Mouse (Mus musculus): ENCODE data around the gene Emc3.

Gene Emc3

DNA sequence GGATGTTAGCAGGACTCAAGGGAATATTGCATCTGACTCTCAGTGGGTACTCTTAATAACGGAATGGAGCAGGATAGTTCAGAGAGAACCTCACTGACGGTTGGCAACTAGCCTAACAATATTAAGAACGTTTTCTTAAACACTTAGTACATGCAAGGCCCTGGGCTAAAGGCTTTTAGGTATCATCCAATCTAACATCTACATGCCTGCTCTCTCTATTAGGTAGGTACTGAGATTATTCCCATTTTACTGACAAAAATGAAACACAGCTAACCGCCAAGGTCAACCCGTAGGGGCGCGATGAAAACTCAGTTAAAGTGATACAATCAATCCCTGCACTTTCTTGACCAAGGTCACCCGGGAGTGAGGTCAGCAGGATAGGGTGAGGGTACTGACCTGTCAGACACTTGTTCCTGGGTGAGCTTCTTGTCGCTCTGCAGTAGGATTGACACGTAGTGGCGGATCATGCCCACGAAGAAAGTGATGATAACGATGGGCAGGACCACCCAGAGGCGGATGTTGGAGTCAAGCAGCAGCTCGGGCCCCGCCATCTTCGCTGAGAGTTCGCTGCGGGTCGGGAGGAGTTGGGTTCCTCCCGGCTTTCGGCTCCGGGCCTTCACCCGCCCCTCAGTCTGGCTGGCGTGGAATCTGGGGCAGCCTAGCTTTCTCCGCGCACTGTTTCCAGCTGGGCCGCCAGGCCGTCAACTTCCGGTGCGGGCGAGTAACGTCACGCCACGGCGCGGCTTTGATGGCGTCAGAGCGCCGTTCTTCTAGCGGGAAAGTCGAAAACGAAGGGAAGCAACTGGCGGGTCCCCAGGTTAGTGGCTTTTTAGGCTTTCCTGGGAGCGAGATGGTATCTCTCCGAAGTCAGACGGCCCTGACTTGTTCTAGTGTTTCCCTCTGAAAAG is at the start of gene Emc3, which contains the start of gene Fancd2:
TSS of gene Emc3 (minus strand) at position 721 of the 908 bp plus-strand sequence.
TSS of gene Fancd2 (plus strand) at position 751 of the 908 bp plus-strand sequence.
- DNase-seq, result peak; percentile 97

DNA sequence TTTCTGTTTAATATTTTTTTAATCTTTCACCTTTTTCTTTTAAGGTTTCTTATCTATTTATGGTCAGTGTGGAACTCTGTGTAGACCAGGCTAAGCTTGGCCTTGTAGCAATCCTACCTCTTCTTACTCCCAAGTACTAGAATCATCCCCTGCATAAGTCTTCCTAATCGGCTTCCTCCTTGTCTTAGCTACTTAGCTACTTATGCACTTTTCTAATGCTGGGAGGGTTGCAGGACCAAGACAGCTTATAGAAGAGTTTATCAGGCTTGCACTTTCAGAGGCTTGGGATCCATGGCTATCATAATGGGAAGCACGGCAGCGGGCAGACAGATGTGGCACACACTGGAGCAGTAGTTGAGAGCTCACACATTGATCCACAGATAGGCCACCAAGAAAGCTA is 47.9 kb upstream of the Emc3 start:
- DNase-seq, result no peak

DNA sequence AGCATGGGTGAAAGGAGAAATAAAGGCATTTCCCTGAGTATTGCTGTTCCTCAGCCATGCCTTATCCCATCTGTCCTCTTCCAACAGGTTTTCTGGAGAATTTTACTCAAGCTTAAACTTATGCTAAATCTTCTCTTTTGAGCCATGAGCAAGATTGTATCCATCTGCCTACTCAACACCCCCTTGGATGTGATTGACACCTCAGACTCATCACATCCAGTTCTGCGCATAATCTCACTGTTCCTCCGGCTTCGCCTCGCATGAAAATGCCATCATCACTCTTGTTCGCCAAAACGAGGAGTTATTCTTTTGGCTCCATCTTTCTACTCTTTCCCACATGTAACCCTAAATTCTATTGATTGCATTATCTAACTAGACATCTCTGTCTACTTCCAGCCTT is 44.6 kb upstream of the Emc3 start:
- DNase-seq, result no peak

DNA sequence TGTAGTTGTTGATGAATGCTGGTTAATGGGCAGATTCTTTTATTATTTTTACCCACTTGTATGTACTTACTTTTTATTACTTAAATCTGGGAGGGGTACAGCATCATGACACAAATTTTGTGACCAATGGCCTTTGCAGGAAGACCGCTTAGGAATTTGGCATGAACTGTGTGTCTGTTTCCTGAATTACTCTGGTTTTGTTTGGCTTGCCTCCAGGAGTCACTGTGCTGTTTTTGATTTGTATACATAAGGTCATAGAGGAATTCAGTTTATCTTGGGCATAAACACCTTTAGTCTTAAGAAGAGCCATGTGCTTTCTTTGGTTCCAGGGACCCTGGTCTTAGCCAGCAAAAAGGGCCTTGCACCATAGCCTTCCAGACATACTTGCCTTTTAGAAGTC is 33.1 kb upstream of the Emc3 start:
- no peak for DNase-seq

DNA sequence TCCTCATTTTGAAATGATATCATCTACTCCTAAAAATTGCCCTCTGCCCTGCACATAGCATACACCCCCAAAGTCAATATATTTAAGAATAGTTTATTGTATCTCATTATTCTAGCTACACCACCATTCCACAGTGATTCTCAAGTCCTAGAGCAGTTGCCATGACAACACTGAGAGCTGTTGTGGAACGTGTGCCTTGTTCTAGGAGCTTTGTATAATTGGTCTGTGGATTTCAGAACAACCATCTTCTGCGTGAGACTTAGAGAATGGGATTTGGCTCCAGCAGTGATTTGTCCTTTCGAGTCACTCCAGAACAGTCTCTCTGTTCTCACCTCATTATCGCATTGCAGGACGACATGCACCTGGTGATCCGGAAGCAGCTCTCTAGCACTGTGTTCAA is 28.3 kb upstream of the Emc3 start:
- DNase-seq, result no peak

DNA sequence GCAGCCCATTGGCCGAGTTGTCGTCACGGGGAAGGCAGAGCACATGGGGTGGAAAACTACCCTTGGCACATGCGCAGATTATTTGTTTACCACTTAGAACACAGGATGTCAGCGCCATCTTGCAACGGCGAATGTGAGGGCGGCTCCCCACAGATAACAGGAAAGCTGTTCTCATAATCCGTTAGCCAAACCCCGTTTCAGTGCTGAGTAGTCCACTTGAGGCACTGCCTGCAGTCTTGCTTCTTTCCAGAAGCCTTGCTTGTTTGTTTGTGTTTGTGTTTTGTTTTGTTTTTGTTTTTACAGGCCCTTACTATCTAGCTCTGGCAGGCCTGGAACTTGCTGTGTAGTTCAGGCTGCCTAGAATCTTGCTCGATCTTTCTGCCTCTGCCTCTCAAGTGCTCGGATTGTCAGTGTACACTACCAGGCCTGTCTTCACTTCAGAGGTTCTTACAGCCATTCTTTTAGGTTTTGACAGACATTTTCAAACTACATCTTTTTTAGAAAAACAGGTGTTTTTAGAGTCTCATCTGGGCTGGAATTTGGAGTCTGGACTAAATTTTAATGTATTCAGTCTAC is 12.5 kb upstream of the Emc3 start:
- no peak for DNase-seq

DNA sequence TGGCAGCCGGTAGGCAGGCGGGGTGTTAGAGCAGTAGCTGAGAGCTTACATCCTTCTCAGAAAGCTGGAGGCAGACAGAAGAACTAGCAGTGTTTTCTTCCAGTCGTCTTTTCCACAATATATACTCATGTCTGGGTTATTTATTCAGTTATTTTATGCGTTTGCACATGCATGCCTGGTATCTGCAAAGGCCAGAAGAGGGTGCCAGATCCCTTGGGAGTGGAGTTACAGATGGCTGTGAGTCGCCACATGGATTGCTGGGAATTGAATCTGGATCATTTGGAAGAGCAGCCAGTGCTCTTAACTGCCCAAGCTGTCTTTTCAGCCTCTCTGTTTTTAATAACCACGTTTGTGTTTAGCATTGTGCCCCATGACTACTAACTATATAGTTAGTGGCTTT is 10.2 kb upstream of the Emc3 start:
- no peak for DNase-seq

DNA sequence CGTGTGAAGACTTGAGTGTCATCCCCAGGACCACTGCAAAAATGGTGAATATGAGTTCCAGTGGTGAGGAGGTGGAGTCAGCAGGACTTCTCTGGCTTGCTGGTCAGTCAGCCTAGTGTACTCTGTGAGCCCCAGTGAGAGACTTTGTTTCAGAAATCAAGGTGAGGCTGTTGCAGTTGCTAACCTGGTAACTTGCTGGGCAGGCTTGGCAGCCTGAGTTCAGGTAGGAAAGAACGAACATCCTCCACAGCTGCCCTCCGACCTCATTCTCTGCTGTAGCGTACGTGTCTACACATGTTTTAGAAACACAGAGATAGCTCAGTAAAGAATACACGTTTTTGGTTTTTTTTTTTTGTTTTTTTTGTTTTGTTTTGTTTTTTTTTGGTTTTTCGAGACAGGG is 3.4 kb upstream of the Emc3 start:
- DNase-seq, result no peak

DNA sequence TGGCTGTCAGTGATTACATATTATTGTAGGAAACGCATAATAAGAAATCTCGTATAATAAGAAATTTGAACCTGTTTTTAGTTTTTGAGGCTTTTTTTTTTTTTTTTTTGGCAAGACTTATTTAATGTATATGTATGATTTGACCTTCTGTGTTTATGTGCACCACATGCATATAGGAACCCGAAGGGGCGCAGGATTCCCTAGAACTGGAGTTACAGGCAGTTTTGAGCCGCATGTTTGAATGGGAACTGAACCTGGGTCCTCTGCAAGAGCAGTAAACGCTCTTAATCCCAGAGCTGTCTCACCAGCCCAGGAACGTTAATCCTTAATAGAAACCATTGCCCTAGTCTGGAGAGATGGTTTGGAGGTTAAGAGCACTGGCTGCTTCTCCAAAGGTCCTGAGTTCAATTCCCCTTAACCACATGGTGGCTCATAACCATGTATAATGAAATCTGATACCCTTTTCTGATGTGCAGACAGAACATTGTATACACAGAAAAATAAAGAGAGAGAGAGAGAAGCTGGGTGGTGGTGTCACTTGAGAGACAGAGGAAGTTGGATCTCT is 470 bp upstream of the Emc3 start:
- no peak for DNase-seq

DNA sequence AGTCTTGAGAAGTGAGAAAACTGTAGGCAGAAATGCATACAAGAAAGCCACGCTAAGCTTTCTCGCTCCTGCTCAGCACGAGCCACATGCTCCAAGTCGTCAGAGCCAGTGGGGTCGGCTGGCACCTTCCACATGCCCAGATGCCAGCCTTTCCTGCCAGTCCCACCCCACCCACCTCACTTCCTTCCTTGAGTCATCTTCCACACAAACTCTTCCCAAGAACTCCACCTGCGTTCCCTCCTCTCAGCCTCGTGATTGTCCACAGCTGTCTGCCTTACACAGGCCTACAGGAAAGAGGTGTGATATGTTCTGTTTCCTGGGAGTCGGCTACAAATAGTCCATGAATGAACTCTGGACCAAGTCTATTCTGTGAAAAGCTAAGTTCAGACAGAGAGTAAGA is 8.0 kb downstream of the Emc3 start:
- no peak for DNase-seq

DNA sequence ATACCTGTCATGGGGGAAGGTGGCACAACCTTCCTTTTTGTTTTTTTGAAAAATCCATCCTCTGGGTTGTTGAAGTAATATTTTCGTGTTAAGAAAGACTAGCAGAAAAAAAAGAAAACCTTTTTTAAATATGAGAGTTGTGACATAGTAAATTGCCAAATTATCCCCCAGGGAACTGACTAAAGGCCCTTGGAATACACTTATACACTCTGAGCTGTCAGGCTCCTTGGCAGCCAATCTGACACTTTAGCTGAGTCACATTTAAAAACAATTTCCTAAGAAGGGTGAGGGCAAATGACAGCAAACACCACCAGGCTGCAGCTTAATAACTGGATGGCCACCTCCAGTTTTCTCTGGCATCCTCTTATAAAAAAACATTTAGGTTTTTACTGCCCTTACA is 9.1 kb downstream of the Emc3 start:
- no peak for DNase-seq

DNA sequence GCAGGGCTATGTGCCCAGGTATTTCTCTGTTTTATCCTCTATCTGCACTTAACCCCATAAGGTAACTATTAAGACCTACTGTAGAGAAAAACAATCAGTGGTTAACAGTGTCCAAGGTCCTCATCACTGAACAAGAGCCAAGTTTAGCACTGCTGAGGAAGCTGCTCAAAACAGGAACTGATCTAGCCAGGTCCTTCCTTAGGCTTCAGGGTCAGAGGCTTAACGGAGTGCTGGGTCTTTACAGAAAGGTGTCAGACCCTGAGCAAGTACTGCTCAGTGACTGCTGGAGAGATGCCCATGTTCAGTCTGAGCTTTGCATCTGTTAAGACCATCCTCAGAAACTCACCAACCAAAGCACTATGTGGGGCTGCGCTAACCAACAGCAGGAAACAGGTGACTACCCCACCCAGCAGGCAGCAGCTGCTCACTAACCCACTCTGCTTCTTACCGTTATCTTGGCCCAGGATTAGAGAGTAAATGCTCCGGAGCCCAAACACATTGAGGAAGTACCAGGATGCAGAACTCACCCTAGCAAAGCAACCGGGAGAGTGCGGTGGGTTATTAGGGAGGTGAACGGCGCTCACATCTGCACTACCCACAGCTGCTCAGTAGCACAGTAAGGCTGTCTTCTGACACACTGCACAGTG is 13.9 kb downstream of the Emc3 start:
- no peak for DNase-seq

DNA sequence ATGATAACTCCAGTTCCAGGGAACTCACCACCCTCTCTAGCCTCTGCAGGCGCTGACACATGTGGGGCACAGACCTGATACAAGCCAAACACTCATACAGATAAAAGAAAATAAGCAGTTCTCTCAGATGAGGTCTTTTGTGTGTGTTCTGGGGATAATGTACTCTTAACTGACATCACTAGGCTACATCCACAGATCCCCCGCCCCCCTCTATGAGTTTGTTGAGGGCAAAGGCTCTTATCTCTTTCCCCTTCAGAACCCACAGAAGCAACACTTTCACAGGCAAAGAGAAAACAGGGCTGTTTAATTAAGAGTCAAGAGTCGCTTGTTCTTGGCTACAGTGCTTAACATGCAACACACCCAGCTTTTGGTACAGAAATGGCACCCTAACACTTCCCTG is 16.9 kb downstream of the Emc3 start:
- no peak for DNase-seq

DNA sequence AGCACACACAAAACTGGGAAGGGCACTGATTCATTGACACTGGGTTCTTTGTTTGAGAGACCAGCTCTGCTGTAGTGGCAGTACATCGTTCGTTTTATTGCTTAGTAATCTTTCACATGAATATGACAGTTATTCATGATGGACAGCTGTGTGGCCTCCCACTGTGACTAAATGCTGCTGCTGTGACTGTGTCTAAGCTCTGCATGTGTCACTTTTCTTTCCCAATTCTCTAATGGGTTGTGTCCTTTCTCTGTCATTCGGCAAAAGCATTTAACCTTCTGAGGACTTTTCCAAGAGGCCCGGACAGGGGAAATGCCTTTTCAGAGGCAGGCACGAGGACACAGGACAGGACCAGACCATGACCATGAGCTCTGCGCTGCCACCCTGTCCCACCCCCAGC is 17.5 kb downstream of the Emc3 start:
- no peak for DNase-seq

DNA sequence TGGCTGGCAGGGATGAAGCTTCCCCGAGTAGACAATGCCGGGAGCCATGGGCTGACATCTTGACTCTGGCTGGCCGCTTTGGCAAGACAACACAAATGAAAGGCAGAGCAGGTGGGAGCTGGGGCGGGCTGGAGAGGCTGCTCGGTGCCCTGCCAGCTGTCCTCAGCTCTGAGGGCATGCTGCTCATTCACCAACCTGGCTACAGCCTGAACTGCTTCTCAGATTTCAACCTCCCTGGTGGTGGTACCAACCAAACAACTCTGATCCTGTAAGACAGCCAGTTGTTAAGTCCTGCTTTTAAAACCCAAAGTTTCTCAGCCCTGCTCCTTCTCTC is 22.5 kb downstream of the Emc3 start:
- DNase-seq, result peak; percentile 75 to 84

DNA sequence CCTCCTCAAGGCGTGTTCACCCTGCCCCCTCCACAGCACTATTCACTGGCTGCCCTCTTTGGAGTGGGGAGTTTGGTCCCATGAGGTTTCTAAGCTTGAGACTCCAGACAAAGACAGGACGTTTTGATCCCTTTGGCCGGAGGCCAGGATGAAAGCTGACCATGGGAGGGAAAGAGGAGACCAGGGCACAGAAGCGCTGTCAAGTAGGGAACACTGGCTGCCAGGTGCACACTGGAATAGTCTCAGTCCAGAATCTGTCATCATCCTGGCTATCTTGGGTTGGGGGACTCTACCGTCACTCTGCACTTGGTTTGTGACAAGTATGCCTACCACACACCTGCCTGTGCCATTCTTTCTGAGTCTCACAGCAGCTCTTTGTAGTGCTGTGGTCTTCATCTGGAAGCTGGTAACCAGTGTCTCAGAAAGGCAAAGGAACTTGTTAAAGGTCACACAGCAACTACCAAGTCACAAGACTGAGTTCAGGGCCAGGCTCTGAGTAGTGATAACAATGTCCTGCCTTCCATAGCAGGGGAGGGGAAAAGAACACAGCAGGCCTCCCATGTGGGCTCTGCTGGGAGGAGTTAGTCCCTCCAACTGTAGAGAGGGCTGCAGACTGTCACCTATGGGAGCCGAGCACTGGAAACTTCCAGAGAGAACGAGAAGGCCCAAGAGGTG is 23.0 kb downstream of the Emc3 start:
- peak in 1 of 2 experiments; percentile 35 for DNase-seq

DNA sequence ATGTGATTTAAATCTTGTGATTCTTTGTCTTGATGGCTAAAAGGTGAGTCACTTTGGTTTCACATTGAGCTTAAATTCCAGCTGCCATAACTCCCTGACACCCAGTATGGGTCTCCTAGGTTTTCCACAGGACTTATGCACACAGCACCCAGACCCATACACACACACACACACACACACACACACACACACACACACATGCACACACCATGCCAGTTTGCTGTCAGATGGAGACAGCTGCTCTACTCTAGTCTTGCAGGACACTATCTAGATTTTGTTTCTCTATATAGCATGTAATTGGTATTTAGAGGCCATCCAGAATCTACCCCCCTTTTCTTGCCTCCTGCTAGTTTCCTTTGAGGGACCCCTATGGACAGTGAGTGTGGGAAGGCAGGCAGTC is 24.3 kb downstream of the Emc3 start:
- no peak for DNase-seq

DNA sequence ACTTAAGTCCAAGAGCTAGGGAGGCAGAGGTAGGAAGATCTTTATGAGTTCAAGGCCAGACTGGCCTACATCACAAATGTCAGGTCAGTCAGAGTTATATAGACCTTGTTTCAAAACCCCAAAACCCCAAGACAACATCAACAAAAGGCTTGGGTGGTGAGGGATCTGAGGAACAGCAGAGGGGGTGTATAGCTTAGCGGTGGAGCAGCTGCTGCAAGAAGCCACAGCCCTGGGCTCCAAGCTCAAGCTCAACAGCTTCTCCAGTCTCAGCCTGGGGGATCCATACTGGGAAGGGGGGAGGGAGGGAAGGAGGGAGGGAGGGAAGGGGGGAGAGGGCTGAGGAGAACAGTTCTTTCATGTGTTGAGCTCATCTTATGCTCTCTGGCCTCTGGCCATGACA is 25.8 kb downstream of the Emc3 start:
- no peak for DNase-seq

DNA sequence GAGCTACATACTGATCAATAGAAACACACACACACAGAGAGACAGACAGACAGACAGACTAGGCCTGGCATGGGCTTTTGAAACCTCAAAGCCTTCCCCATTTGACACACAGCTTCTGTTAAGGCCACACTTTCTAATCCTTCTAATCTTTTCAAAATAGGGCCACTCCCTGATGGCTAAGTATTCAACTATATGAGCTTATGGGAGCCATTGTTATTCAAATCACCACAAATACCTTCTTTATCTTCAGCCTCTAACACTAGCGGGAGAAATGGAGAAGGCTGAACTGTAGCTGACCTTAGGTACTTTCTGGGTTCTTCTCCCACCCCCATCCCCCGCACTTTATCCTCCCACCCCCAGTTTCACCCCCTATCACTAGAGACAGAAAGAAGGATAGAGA is 28.7 kb downstream of the Emc3 start:
- no peak for DNase-seq

DNA sequence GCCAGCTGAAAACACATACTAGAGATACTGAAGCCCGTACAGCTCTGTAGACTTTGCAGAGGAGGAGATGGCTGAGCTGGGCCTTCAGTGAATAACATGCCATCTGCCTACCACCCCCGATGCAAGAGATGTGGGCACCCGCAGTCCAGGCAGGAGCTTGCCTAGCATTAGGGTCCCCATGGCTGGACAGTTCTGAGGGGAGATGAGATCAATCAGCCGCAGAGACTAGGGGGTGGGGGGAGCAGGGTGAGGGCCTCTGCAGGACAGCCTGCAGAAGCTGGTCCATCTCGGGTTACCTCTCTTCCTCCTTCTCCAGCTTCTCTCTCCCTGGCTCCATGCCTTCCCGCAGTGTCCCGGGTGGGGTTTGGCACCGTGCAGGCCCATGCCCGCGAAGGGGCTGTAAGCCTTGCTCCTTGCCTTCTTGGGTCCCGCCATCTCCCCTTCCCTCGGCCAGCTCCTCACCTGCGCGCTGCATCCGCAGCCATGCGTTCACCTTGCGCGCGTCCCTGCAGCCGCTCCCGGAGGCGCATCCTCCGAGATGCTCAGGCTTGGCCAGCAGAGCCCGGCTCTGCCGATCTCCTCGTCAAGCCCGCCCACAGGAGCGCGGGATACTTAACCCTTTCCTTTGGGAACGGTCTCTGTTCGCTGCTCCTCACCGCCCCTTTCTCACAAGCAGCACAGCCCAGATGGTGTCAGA is 29.9 kb downstream of the Emc3 start, which contains the start of gene Prrt3:
TSS of gene Prrt3 (minus strand) at position 544 of the 697 bp plus-strand sequence.
- DNase-seq, result peak; percentile 90

DNA sequence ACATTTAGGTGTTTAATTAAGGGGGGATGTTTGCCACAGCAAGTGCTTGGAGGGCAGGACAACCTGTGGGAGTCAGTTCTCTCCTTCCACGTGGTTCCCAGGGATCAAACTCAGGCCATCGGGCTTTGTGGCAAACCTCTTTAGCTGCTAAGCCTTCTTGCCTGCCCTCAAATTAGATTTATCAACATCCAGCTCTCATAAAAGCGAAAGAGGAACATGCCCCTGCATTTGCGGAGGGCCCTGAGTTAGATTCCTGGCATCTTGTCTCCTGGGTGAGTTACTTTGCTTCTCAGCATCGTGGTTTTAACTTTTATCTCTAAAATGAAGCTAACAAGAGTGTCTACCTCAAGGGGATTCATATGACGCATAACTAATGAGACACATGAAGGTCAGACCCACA is 32.1 kb downstream of the Emc3 start:
- no peak for DNase-seq

DNA sequence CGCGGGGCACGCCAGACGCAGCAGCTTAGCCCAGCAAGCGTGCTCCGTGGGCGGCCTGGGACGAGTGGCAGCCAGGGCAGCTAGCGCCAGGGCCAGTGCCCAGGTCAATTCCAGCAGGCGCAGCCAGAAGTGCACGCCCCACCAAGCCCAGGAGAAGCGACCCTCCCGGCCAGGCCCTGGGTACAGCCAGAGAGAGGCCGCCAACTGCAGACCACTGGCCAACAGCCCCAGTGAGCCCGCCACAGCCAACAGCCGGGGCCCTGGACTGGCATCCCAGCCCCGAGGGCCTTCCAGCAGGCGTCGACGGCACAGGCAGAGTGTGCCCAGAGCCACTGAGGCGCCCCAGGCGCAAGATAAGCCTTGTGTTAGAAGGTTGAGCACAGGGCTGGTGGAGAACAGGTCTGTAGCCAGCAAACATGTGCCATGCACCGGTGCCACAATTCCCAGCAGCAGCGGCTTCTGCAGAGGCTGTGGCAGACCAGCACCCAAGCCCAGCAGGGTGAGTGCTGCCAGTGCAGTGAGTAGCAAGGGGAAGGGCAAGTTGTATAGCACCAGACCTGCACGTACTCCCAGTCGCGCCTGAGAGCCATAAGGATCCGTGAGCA is 36.3 kb downstream of the Emc3 start:
- peak in 1 of 2 experiments; percentile 44 for DNase-seq

Data from cerebellum, postnatal 25 days (tissue).